Mouse (Mus musculus) heart, embryonic 12.5 days (tissue): Measurements from ENCODE around the gene Asb15. TPM values are rescaled to one million over a fixed set of nuclear protein-coding genes. Genes with fewer than 3 reads are reported as not detected.
A peak's percentile ranks its signal among the peaks of the same experiment; 100 is the strongest.

Experiments used
- ATAC-seq: fragments of 200-750 bp; cut with Nextera tagmentation; 2 replicates; pipeline ENCODE4 v1.8.0; 2017; ENCODE audit warnings: moderate TSS enrichment, moderate library complexity; ENCODE audit not compliant: insufficient number of reproducible peaks, low FRiP score
- H3K27ac ChIP-seq: fragments of 300-500 bp; sonication (generic); 2 replicates; pipeline ENCODE4 v1.5.1; 2016; ENCODE audit warnings: mild to moderate bottlenecking, moderate library complexity; ENCODE audit not compliant: poor library complexity, severe bottlenecking
- H3K27me3 ChIP-seq: fragments of 300-500 bp; sonication (generic); replicated peaks from 2 replicates; pipeline ENCODE4 v1.6.1; 2016; ENCODE audit warnings: mild to moderate bottlenecking, moderate library complexity
- H3K36me3 ChIP-seq: fragments of 300-500 bp; sonication (generic); 2 replicates; pipeline ENCODE4 v1.6.1; 2016; ENCODE audit warnings: mild to moderate bottlenecking, moderate library complexity
- H3K4me1 ChIP-seq: fragments of 300-500 bp; sonication (generic); replicated peaks from 2 replicates; pipeline ENCODE4 v1.6.1; 2016; ENCODE audit warnings: mild to moderate bottlenecking
- H3K4me2 ChIP-seq: fragments of 300-500 bp; sonication (generic); 2 replicates; pipeline ENCODE4 v1.6.1; 2016; ENCODE audit warnings: mild to moderate bottlenecking, moderate library complexity
- H3K4me3 ChIP-seq: fragments of 300-500 bp; sonication (generic); 2 replicates; pipeline ENCODE4 v1.5.1; 2016; ENCODE audit warnings: mild to moderate bottlenecking
- H3K9ac ChIP-seq: fragments of 300-500 bp; sonication (generic); 2 replicates; pipeline ENCODE4 v1.6.1; 2016; ENCODE audit warnings: mild to moderate bottlenecking, moderate library complexity
- H3K9me3 ChIP-seq: fragments of 300-500 bp; sonication (generic); replicated peaks from 2 replicates; pipeline ENCODE4 v1.6.1; 2016; ENCODE audit warnings: mild to moderate bottlenecking, moderate library complexity
- WGBS: fragments of 180-500 bp; shearing (Covaris S2); methylation state at CpG from one replicate; pipeline ENCODE4 v1.1.7; 2016; 5-methylcytosine and 5-hydroxymethylcytosine counted together
- polyA plus RNA-seq: library from polyadenylated mRNA; unstranded; fragments of >200 nt; fragmentation: Nextera tagmentation; extraction: Ambion mirVana; gene quantifications from 2 replicates; pipeline ENCODE4 v1.2.1, GENCODE M21; 2016

Gene Asb15
- polyA plus RNA-seq, 1 experiment from 2014 or later, result not detected

GRCm38 (mm10) chr6:24532804-24533203 is 4.9 kb downstream of the Asb15 start:
- no peak for ATAC-seq
- Histone ChIP-seq H3K36me3 (no peaks in the 10 kb centered on the region), H3K4me1 (peaks cover 23% of the 10 kb centered on the region), H3K4me3 (no peak overlapping the region), H3K9me3 (no peaks in the 10 kb centered on the region), H3K9ac (no peak overlapping the region), H3K4me2 (no peak overlapping the region), H3K27me3 (no peaks in the 10 kb centered on the region), H3K27ac (no peak overlapping the region)
- 41% methylated on average over 3 of the region's 3 CpGs for WGBS

GRCm38 (mm10) chr6:24538435-24538834 is 10.5 kb downstream of the Asb15 start:
- no peak overlapping the region for H3K4me2 ChIP-seq
- no peaks in the 10 kb centered on the region for H3K9me3 ChIP-seq
- no peak overlapping the region for H3K27ac ChIP-seq
- ATAC-seq, result no peak
- 81% methylated on average over 3 of the region's 3 CpGs for WGBS
- H3K4me3 ChIP-seq, result no peak overlapping the region
- peaks cover 16% of the 10 kb centered on the region for H3K4me1 ChIP-seq
- no peaks in the 10 kb centered on the region for H3K27me3 ChIP-seq
- no peak overlapping the region for H3K9ac ChIP-seq
- no peaks in the 10 kb centered on the region for H3K36me3 ChIP-seq

GRCm38 (mm10) chr6:24540106-24540505 is 12.2 kb downstream of the Asb15 start:
- H3K4me2 ChIP-seq, result no peak overlapping the region
- no peak for ATAC-seq
- WGBS, result 64% methylated on average over 4 of the region's 4 CpGs
- H3K9me3 ChIP-seq, result no peaks in the 10 kb centered on the region
- H3K27ac ChIP-seq, result no peak overlapping the region
- H3K36me3 ChIP-seq, result no peaks in the 10 kb centered on the region
- no peak overlapping the region for H3K4me3 ChIP-seq
- H3K4me1 ChIP-seq, result peaks cover 16% of the 10 kb centered on the region
- H3K27me3 ChIP-seq, result no peaks in the 10 kb centered on the region
- H3K9ac ChIP-seq, result no peak overlapping the region

- peak overlapping the region; percentile 62 for H3K27ac ChIP-seq
- H3K4me3 ChIP-seq, result no peak overlapping the region
- no peaks in the 10 kb centered on the region for H3K9me3 ChIP-seq
- H3K9ac ChIP-seq, result no peak overlapping the region
- H3K4me1 ChIP-seq, result peaks cover 28% of the 10 kb centered on the region
- H3K36me3 ChIP-seq, result no peaks in the 10 kb centered on the region
- ATAC-seq, result peak; percentile 71; the same call in 1 of the 2 replicates
- H3K27me3 ChIP-seq, result no peaks in the 10 kb centered on the region
- H3K4me2 ChIP-seq, result no peak overlapping the region
Observed at GRCm38 (mm10) chr6:24542393-24542792, 14.4 kb downstream of the Asb15 start.

GRCm38 (mm10) chr6:24543119-24543591 is 15.2 kb downstream of the Asb15 start:
- Histone ChIP-seq H3K9ac (no peak overlapping the region), H3K4me3 (no peak overlapping the region), H3K27me3 (no peaks in the 10 kb centered on the region), H3K36me3 (no peaks in the 10 kb centered on the region), H3K4me1 (peaks cover 28% of the 10 kb centered on the region), H3K9me3 (no peaks in the 10 kb centered on the region), H3K27ac (peak overlapping the region; percentile 62; the same call in 1 of the 2 replicates), H3K4me2 (no peak overlapping the region)
- ATAC-seq, result no peak
- 41% methylated on average over 6 of the region's 6 CpGs for WGBS

- Histone ChIP-seq H3K9me3 (peaks cover 3% of the 10 kb centered on the region; the same call in 1 of the 2 replicates), H3K9ac (no peak overlapping the region), H3K27me3 (no peaks in the 10 kb centered on the region), H3K36me3 (no peaks in the 10 kb centered on the region), H3K4me3 (no peak overlapping the region), H3K4me2 (no peak overlapping the region), H3K4me1 (peaks cover 26% of the 10 kb centered on the region), H3K27ac (peak overlapping the region; percentile 60)
- 0% methylated on average over 1 of the region's 1 CpGs for WGBS
- peak; percentile 72 for ATAC-seq
Observed at GRCm38 (mm10) chr6:24546716-24547420, 18.9 kb downstream of the Asb15 start.

- H3K9ac ChIP-seq, result no peak overlapping the region
- no peaks in the 10 kb centered on the region for H3K36me3 ChIP-seq
- no peaks in the 10 kb centered on the region for H3K27me3 ChIP-seq
- no peak overlapping the region for H3K4me3 ChIP-seq
- 54% methylated on average over 2 of the region's 2 CpGs for WGBS
- no peak overlapping the region for H3K4me2 ChIP-seq
- H3K9me3 ChIP-seq, result peaks cover 3% of the 10 kb centered on the region; the same call in 1 of the 2 replicates
- H3K4me1 ChIP-seq, result peaks cover 26% of the 10 kb centered on the region
- ATAC-seq, result no peak
- no peak overlapping the region for H3K27ac ChIP-seq
Observed at GRCm38 (mm10) chr6:24549801-24550200, 21.9 kb downstream of the Asb15 start.

- ATAC-seq, result no peak
Observed at GRCm38 (mm10) chr6:24552046-24552445, 24.1 kb downstream of the Asb15 start.

GRCm38 (mm10) chr6:24554427-24555086 is 26.6 kb downstream of the Asb15 start:
- H3K27ac ChIP-seq, result peak overlapping the region; percentile 34; the same call in 1 of the 2 replicates
- H3K27me3 ChIP-seq, result no peaks in the 10 kb centered on the region
- no peaks in the 10 kb centered on the region for H3K36me3 ChIP-seq
- no peaks in the 10 kb centered on the region for H3K9me3 ChIP-seq
- 59% methylated on average over 11 of the region's 11 CpGs for WGBS
- H3K9ac ChIP-seq, result no peak overlapping the region
- no peak overlapping the region for H3K4me3 ChIP-seq
- no peak for ATAC-seq
- peaks cover 25% of the 10 kb centered on the region for H3K4me1 ChIP-seq
- no peak overlapping the region for H3K4me2 ChIP-seq

More at GRCm38 (mm10) chr6:24552046-24552445, 24.1 kb downstream of the Asb15 start:
- Histone ChIP-seq H3K4me3 (no peak overlapping the region), H3K9ac (no peak overlapping the region), H3K27ac (no peak overlapping the region), H3K4me2 (no peak overlapping the region; the same call in 1 of the 2 replicates), H3K4me1 (peaks cover 26% of the 10 kb centered on the region), H3K27me3 (no peaks in the 10 kb centered on the region), H3K9me3 (peaks cover 3% of the 10 kb centered on the region; the same call in 1 of the 2 replicates), H3K36me3 (no peaks in the 10 kb centered on the region)
- 33% methylated on average over 7 of the region's 7 CpGs for WGBS

GRCm38 (mm10) chr6:24555488-24555887 is 27.5 kb downstream of the Asb15 start:
- no peak overlapping the region for H3K9ac ChIP-seq
- ATAC-seq, result no peak
- H3K9me3 ChIP-seq, result no peaks in the 10 kb centered on the region
- no peaks in the 10 kb centered on the region for H3K27me3 ChIP-seq
- H3K36me3 ChIP-seq, result no peaks in the 10 kb centered on the region
- no peak overlapping the region for H3K27ac ChIP-seq
- WGBS, result 59% methylated on average over 2 of the region's 2 CpGs
- H3K4me3 ChIP-seq, result no peak overlapping the region
- H3K4me2 ChIP-seq, result no peak overlapping the region
- H3K4me1 ChIP-seq, result peaks cover 25% of the 10 kb centered on the region

GRCm38 (mm10) chr6:24564081-24564480 is 36.1 kb downstream of the Asb15 start:
- ATAC-seq, result no peak
- H3K4me3 ChIP-seq, result no peak overlapping the region

More at GRCm38 (mm10) chr6:24564081-24564480, 36.1 kb downstream of the Asb15 start:
- no peaks in the 10 kb centered on the region for H3K36me3 ChIP-seq
- no peak overlapping the region for H3K9ac ChIP-seq
- no peaks in the 10 kb centered on the region for H3K9me3 ChIP-seq
- H3K27me3 ChIP-seq, result no peaks in the 10 kb centered on the region
- H3K27ac ChIP-seq, result no peak overlapping the region
- WGBS, result 62% methylated on average over 9 of the region's 9 CpGs
- no peak overlapping the region for H3K4me2 ChIP-seq
- H3K4me1 ChIP-seq, result no peaks in the 10 kb centered on the region
